Mouse (Mus musculus): Measurements from ENCODE around the gene Frat2. TPM values are rescaled to one million over a fixed set of nuclear protein-coding genes. Genes with fewer than 3 reads are reported as not detected.

Frat2 gene
- polyA plus RNA-seq, 1 experiment: 10.0 TPM

DNA sequence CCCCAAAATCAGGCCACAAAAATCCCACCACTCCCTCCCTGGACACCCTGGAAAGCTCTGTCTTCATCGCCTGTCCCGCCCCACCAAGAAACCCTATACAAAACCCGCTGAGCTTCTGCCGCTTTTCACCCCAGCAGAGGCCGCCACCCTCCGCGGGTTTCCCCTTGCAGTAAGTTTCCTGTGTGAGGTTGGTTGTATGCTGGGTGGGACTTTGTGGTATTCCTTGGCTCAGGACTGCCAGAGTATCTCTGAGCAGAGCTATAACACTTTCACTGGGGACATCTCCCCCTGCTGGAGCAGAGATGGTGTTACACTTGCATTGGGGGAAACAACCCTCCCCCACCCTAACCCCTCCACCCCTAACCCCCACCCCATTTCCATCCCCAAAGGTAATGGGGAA is 44.6 kb downstream of the Frat2 start:
- Histone ChIP-seq H3K27me3 (ENCODE audit: control insufficient read depth, insufficient read depth, low read length, poor library complexity, severe bottlenecking) (no peaks in the 10 kb centered on the region), H3K27ac (ENCODE audit: insufficient read depth, low read length) (no peak overlapping the region), H3K4me1 (ENCODE audit: control insufficient read depth, insufficient read depth, low read length) (peaks cover 2% of the 10 kb centered on the region), H3K9me3 (replicated peaks; ENCODE audit: control insufficient read depth, insufficient read depth, low read length, poor library complexity, severe bottlenecking) (no peaks in the 10 kb centered on the region), H3K4me3 (ENCODE audit: low read depth, low read length) (no peak overlapping the region), H3K9ac (ENCODE audit: low read depth, poor library complexity, severe bottlenecking) (peak overlapping the region; percentile 60; the same call in 1 of the 2 replicates), H3K36me3 (ENCODE audit: control insufficient read depth, insufficient read depth, low read length, poor library complexity, severe bottlenecking) (no peaks in the 10 kb centered on the region)
- no peak for TF ChIP-seq POLR2A (IDR thresholded peaks at IDR 0.05; ENCODE audit: insufficient read depth, low read length)
- no peak for TF ChIP-seq EP300 (IDR thresholded peaks at IDR 0.05; ENCODE audit: insufficient read depth, low read depth, low read length)
- peak; percentile 45 for TF ChIP-seq CTCF (IDR thresholded peaks at IDR 0.05; ENCODE audit: low read depth, low read length)

DNA sequence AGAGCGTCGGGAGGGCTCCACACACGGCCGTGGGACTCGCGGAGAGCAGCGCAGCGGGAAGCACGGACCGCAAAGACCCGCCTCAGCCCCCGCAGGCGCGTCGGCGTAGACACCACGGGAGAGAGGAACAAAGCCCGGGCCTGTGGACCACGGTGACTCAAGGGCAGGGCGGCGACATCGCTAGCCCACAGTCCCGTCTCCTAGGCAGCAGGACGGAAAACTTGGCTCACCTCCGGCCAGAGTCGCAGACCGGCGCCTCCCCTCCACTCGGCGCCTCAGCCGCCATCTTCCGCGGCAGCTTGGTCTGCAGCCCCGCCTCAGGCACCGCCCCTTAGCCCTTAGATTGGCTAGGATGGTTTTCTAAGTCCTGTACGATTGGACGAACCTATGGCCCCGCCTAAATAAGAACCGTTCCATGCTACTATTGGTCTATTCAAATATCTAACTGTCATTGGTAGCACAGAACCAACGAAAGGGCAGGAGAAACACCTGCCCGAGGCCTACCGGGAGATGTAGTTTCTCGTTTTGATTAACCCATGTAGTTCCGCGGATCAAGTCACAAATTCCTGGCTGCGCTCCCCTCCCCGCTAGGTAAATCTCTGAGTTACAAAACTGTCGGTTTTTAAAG is 46.1 kb downstream of the Frat2 start, which contains the start of gene Arhgap19:
Gene Arhgap19, minus strand, starts transcription at position 306 of the 628 bp plus-strand sequence.
- H3K27ac ChIP-seq (ENCODE audit: insufficient read depth, low read length): no peak within 1 kb of the TSS
- no peaks in the 10 kb centered on the region for H3K27me3 ChIP-seq (ENCODE audit: control insufficient read depth, insufficient read depth, low read length, poor library complexity, severe bottlenecking)
- peak within 1 kb of the TSS; percentile 87 for H3K4me3 ChIP-seq (ENCODE audit: low read depth, low read length)
- H3K36me3 ChIP-seq (ENCODE audit: control insufficient read depth, insufficient read depth, low read length, poor library complexity, severe bottlenecking): no peaks in the 10 kb centered on the region
- peak within 1 kb of the TSS; percentile 56 for H3K9ac ChIP-seq (ENCODE audit: low read depth, poor library complexity, severe bottlenecking)
- peaks cover 2% of the 10 kb centered on the region for H3K4me1 ChIP-seq (ENCODE audit: control insufficient read depth, insufficient read depth, low read length)
- H3K9me3 ChIP-seq (replicated peaks; ENCODE audit: control insufficient read depth, insufficient read depth, low read length, poor library complexity, severe bottlenecking): no peaks in the 10 kb centered on the region
- peak; percentile 65 for TF ChIP-seq POLR2A (IDR thresholded peaks at IDR 0.05; ENCODE audit: insufficient read depth, low read length)
- no peak for TF ChIP-seq CTCF (IDR thresholded peaks at IDR 0.05; ENCODE audit: low read depth, low read length)
- TF ChIP-seq EP300 (IDR thresholded peaks at IDR 0.05; ENCODE audit: insufficient read depth, low read depth, low read length): no peak

DNA sequence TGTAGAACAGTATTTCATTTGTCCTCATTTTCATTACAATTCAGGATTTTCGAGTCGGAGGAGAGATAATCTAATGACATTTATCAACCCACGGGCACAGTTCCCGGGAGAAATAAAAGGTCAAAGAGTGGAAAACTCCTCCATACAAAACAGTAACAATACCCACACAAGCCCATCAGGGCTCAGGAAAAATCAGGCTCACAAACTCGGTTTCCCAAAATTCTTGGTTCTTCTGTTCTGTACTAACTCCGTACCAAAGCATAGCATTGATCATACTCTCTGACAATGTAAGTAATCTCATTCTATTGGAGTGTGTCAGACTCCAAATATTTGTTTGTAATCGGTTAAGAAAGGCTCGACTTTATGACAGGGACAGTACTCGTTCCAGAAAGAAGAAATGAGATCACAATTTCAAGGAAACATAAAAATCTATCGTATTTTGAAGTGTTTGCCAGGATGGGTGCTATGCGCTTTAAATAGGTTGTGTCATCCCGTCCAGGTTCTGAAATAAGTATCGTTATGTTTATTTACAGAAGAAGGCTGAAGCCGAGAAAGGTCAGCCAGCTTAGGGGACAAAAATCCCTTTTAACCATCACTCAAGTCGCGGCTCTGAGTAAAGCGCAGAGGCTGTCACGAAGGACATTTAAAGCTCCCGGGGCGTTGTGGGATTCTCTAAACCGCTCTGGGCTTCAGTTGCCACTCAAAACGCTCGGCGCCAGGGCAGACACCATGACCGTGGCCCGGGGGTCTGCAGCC is 46.8 kb downstream of the Frat2 start:
- Histone ChIP-seq H3K4me1 (ENCODE audit: control insufficient read depth, insufficient read depth, low read length) (peaks cover 2% of the 10 kb centered on the region), H3K4me3 (ENCODE audit: low read depth, low read length) (peak overlapping the region; percentile 87), H3K9me3 (replicated peaks; ENCODE audit: control insufficient read depth, insufficient read depth, low read length, poor library complexity, severe bottlenecking) (no peaks in the 10 kb centered on the region), H3K27me3 (ENCODE audit: control insufficient read depth, insufficient read depth, low read length, poor library complexity, severe bottlenecking) (no peaks in the 10 kb centered on the region), H3K36me3 (ENCODE audit: control insufficient read depth, insufficient read depth, low read length, poor library complexity, severe bottlenecking) (no peaks in the 10 kb centered on the region), H3K27ac (ENCODE audit: insufficient read depth, low read length) (no peak overlapping the region), H3K9ac (ENCODE audit: low read depth, poor library complexity, severe bottlenecking) (peak overlapping the region; percentile 56)
- TF ChIP-seq POLR2A (IDR thresholded peaks at IDR 0.05; ENCODE audit: insufficient read depth, low read length) (no peak), CTCF (IDR thresholded peaks at IDR 0.05; ENCODE audit: low read depth, low read length) (no peak), EP300 (IDR thresholded peaks at IDR 0.05; ENCODE audit: insufficient read depth, low read depth, low read length) (no peak)

DNA sequence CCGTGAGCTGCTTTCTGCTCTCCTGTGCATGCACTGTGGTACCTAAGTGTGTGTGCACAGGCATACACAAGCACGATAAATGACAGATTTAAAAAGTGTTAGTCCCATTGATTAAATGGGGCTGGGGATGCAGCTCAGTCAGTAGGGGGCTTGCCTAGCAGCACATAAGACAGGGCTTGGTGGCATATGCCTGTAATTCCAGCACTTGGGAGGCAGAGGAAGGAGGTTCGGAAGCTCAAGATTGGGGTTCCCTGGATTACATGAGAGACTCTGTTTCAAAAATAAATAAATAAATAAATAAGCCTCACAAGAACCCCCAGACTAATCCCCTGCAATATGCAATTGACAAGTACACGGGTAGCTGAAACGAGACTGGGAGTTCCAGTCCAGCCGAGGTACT is 47.5 kb downstream of the Frat2 start:
- TF ChIP-seq CTCF (IDR thresholded peaks at IDR 0.05; ENCODE audit: low read depth, low read length) (no peak), POLR2A (IDR thresholded peaks at IDR 0.05; ENCODE audit: insufficient read depth, low read length) (no peak)
- Histone ChIP-seq H3K9me3 (replicated peaks; ENCODE audit: control insufficient read depth, insufficient read depth, low read length, poor library complexity, severe bottlenecking) (no peaks in the 10 kb centered on the region), H3K4me1 (ENCODE audit: control insufficient read depth, insufficient read depth, low read length) (peaks cover 2% of the 10 kb centered on the region), H3K9ac (ENCODE audit: low read depth, poor library complexity, severe bottlenecking) (peak overlapping the region; percentile 51; the same call in 1 of the 2 replicates), H3K27ac (ENCODE audit: insufficient read depth, low read length) (no peak overlapping the region), H3K36me3 (ENCODE audit: control insufficient read depth, insufficient read depth, low read length, poor library complexity, severe bottlenecking) (no peaks in the 10 kb centered on the region), H3K27me3 (ENCODE audit: control insufficient read depth, insufficient read depth, low read length, poor library complexity, severe bottlenecking) (no peaks in the 10 kb centered on the region), H3K4me3 (ENCODE audit: low read depth, low read length) (no peak overlapping the region)

DNA sequence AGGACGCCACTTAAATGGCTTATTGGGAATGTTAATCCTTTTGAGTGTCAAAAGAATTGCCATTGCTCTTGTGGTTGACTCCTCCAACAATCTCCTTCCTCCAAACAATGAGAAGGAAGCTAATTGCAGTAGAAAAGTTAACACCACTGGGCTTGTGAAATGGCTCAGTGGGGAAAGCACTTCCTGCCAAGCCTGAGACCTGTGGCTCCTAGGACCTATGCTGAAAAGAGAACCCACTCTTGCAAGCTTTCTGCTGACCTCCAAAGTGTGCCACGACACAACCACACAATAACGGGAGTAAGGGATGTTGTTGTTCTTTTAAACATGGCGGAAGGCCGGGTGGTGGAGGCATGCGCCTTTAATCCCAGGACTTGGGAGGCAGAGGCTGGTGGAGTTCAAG is 50.4 kb downstream of the Frat2 start:
- TF ChIP-seq CTCF (IDR thresholded peaks at IDR 0.05; ENCODE audit: low read depth, low read length) (no peak), POLR2A (IDR thresholded peaks at IDR 0.05; ENCODE audit: insufficient read depth, low read length) (no peak), EP300 (IDR thresholded peaks at IDR 0.05; ENCODE audit: insufficient read depth, low read depth, low read length) (no peak)
- Histone ChIP-seq H3K4me1 (ENCODE audit: control insufficient read depth, insufficient read depth, low read length) (peaks cover 2% of the 10 kb centered on the region), H3K9ac (ENCODE audit: low read depth, poor library complexity, severe bottlenecking) (no peak overlapping the region), H3K27me3 (ENCODE audit: control insufficient read depth, insufficient read depth, low read length, poor library complexity, severe bottlenecking) (no peaks in the 10 kb centered on the region), H3K4me3 (ENCODE audit: low read depth, low read length) (no peak overlapping the region), H3K27ac (ENCODE audit: insufficient read depth, low read length) (no peak overlapping the region), H3K36me3 (ENCODE audit: control insufficient read depth, insufficient read depth, low read length, poor library complexity, severe bottlenecking) (no peaks in the 10 kb centered on the region), H3K9me3 (replicated peaks; ENCODE audit: control insufficient read depth, insufficient read depth, low read length, poor library complexity, severe bottlenecking) (no peaks in the 10 kb centered on the region)

DNA sequence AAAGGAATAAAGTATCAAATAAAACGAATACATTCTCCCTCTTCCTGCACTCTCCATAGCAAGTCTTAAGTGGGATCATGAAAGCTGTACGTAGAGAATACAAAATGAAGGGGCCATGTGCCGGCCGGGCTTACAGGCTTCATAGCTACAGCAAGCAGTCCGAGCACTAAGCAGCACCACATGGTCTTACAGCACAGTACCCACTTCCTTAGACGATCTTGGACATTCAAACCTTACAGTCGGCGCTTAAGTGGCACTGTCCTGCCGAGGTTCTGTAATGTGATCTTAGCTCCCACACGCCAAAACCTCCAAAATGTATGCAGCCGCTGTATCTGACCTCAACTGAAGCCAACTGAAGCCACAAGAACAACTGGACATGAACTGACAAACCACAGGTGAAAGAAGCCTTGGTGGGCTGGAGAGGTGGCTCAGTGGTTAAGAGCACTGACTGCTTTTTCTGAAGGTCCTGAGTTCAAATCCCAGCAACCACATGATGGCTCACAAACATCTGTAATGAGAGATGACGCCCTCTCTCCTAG is 51.1 kb downstream of the Frat2 start:
- TF ChIP-seq CTCF (IDR thresholded peaks at IDR 0.05; ENCODE audit: low read depth, low read length) (no peak), EP300 (IDR thresholded peaks at IDR 0.05; ENCODE audit: insufficient read depth, low read depth, low read length) (no peak), POLR2A (IDR thresholded peaks at IDR 0.05; ENCODE audit: insufficient read depth, low read length) (no peak)
- Histone ChIP-seq H3K27ac (ENCODE audit: insufficient read depth, low read length) (no peak overlapping the region), H3K36me3 (ENCODE audit: control insufficient read depth, insufficient read depth, low read length, poor library complexity, severe bottlenecking) (no peaks in the 10 kb centered on the region), H3K4me3 (ENCODE audit: low read depth, low read length) (no peak overlapping the region), H3K4me1 (ENCODE audit: control insufficient read depth, insufficient read depth, low read length) (peaks cover 2% of the 10 kb centered on the region), H3K9me3 (replicated peaks; ENCODE audit: control insufficient read depth, insufficient read depth, low read length, poor library complexity, severe bottlenecking) (no peaks in the 10 kb centered on the region), H3K27me3 (ENCODE audit: control insufficient read depth, insufficient read depth, low read length, poor library complexity, severe bottlenecking) (no peaks in the 10 kb centered on the region), H3K9ac (ENCODE audit: low read depth, poor library complexity, severe bottlenecking) (no peak overlapping the region)
